Mouse (Mus musculus): ENCODE data around the gene Vmn2r94. TPM values are rescaled to one million over a fixed set of nuclear protein-coding genes. Genes with fewer than 3 reads are reported as not detected.

Gene Vmn2r94
- polyA plus RNA-seq (2017; shearing (Covaris generic)): not detected

DNA sequence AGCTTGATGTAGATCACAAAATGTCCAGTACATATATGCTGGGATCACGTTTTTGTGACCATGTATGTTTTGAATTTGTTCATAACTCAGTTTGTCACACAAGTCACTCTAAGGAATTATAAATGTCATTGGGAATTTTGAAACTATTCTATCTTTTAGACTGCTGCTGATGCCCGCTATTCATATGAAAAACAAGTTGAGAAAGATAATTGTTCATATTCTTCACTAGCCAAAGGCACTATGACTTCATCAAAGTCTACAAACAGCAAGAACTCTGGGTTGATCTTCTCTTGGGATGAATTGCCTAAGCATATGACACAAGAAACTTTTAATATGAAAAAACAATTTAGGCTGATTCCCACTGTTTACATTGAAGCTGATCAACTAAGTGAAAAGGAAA is at the start of gene Vmn2r94:
Gene Vmn2r94, minus strand, starts transcription at position 101 of the 400 bp plus-strand sequence.

DNA sequence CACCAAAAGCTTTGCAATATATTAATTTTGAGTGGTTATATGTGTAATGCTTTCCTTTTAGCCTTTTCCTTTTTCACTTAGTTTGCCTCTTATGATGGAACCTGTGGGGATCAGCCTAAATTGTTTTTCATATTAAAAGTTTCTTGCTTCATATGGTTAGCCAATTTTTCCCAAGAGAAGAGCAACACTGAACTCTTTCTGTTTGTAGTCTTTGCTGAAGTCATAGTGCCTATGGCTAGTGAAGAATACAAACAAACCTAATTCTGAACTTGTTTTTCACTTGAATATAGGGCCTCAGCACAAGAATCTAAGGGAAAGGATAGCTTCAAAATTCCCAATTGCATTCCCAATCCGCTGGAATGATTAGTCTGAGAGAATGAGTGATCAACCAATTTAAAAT is 20.2 kb upstream of the Vmn2r94 start, which contains the start of gene Vmn2r93:
Gene Vmn2r93, plus strand, starts transcription at position 301 of the 400 bp plus-strand sequence.

Other genes starting within 250 kb of the Vmn2r94 start
- gene Vmn2r124, start 228.3 kb downstream of the Vmn2r94 start, polyA plus RNA-seq (2017; shearing (Covaris generic)): 0.02 TPM
- not detected for gene Vmn2r91, start 192.7 kb downstream of the Vmn2r94 start, polyA plus RNA-seq (2017; shearing (Covaris generic))
- gene Vmn2r92, start 125.9 kb downstream of the Vmn2r94 start, polyA plus RNA-seq (2017; shearing (Covaris generic)): 0.10 TPM
- not detected for gene Vmn2r93, start 20.3 kb upstream of the Vmn2r94 start, polyA plus RNA-seq (2017; shearing (Covaris generic))
- 0.01 TPM for gene Vmn2r95, start 146.3 kb upstream of the Vmn2r94 start, polyA plus RNA-seq (2017; shearing (Covaris generic))

Measured in CD4-positive, CD25-positive, alpha-beta regulatory T cell (primary cell).